Mouse (Mus musculus) megakaryocyte, embryonic 14.5 days (primary cell): ENCODE measurements at regions not wholly inside any gene's neighbourhood (a gene's known extent, or its start where the extent isn't known, plus 50 kb on each side); places are given as distances from the start of the nearest gene placed in this dataset.

Experiments used
- FLI1 ChIP-seq: IDR thresholded peaks from 2 replicates; pipeline ENCODE4 v1.6.1; 2012; ENCODE audit warnings: low read length, inconsistent platforms, mixed read lengths
- GATA1 ChIP-seq: IDR thresholded peaks from 3 replicates; pipeline ENCODE4 v1.6.1; 2012; ENCODE audit warnings: mixed read lengths, low read length, inconsistent platforms, borderline replicate concordance

DNA sequence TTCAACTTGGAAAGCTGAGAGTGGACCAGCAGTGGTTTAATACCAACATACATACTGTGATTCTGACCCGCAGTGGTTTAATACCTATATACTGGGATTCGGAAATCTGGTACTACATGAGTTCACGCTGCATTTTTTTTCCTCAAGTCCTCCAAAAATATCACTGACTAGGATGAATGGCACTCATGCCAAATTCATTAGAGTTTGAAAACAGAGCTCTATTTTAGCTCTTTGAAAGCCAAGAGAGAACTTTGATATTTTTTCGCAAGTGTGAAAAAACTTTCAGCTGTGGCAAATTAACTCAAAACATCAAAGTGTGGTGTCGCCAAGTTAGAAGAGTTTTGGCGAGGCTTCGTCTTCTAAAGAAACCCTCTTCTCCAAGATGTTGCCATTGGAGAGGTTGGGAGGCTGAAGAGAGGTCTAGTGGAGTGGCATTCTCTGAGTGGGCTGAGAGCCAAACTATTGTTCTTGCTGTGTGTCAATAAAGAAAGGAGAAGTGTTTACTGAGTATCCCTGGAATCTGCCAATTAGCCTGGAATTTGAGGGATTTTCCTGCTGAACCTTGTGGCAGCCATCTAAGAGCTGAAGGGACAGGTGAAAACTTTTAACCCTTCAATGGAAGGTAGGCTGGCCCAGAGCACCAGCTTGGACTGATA is 81.6 kb upstream of the Lifr start:
- TF ChIP-seq FLI1: no peak
- no peak for TF ChIP-seq GATA1
